Mouse (Mus musculus) ES-E14 (cell line): Measurements from ENCODE around the gene Tbce. TPM values are rescaled to one million over a fixed set of nuclear protein-coding genes. Genes with fewer than 3 reads are reported as not detected.
"Not testable (repeated sequence)": the region's sequence is repeated elsewhere in the genome, so short reads cannot be mapped to it uniquely, and the experiment has no call there.

Source experiments
- DNase-seq: peaks from one replicate; pipeline ENCODE4 v3.0.0-alpha.2; 2013; ENCODE audit warnings: low read depth, low spot score
- H3K27ac ChIP-seq: 2 replicates; pipeline ENCODE4 v1.5.1; 2012; ENCODE audit warnings: low read depth, mild to moderate bottlenecking, low read length, moderate library complexity, mixed read lengths; ENCODE audit not compliant: poor library complexity, insufficient read depth, severe bottlenecking
- H3K36me3 ChIP-seq: 2 replicates; pipeline ENCODE4 v1.6.1; 2012; ENCODE audit warnings: mild to moderate bottlenecking, low read length, moderate library complexity, mixed read lengths; ENCODE audit not compliant: control insufficient read depth, poor library complexity, insufficient read depth, severe bottlenecking
- H3K4me1 ChIP-seq, 2 experiments: fragments of 150-350 bp in 1 of 2; sonication (generic) in 1 of 2; 2 replicates each; pipeline ENCODE4 v1.6.1; 2012; ENCODE audit warnings: low read length in 2 of 2, mild to moderate bottlenecking in 1 of 2, mixed read lengths in 1 of 2; ENCODE audit not compliant: control insufficient read depth in 2 of 2, insufficient read depth in 2 of 2, poor library complexity in 1 of 2
- H3K4me3 ChIP-seq, 2 experiments: fragments of 150-350 bp in 1 of 2; sonication (generic) in 1 of 2; 2 replicates each; pipeline ENCODE4 v1.5.1; 2012; ENCODE audit warnings: low read length in 2 of 2, low read depth in 1 of 2, mild to moderate bottlenecking in 1 of 2, mixed read lengths in 1 of 2; ENCODE audit not compliant: insufficient read depth in 1 of 2, poor library complexity in 1 of 2, severe bottlenecking in 1 of 2
- H3K9ac ChIP-seq: 2 replicates; pipeline ENCODE4 v1.6.1; 2012; ENCODE audit warnings: low read depth, mild to moderate bottlenecking, low read length, mixed read lengths; ENCODE audit not compliant: poor library complexity, insufficient read depth, severe bottlenecking
- H3K9me3 ChIP-seq: fragments of 150-350 bp; sonication (generic); 2 replicates; pipeline ENCODE4 v1.6.1; 2012; ENCODE audit warnings: low read depth, mild to moderate bottlenecking, low read length; ENCODE audit not compliant: control insufficient read depth, insufficient read depth
- CHD2 ChIP-seq: IDR thresholded peaks from 2 replicates; pipeline ENCODE4 v1.6.1; 2014; ENCODE audit warnings: mild to moderate bottlenecking, low read depth, low read length, inconsistent platforms
- HCFC1 ChIP-seq: IDR thresholded peaks from 2 replicates; pipeline ENCODE4 v1.6.1; 2012; ENCODE audit warnings: low read length, inconsistent platforms, borderline replicate concordance; ENCODE audit not compliant: insufficient read depth
- MAFK ChIP-seq: IDR thresholded peaks from 2 replicates; pipeline ENCODE4 v1.6.1; 2014; ENCODE audit warnings: mild to moderate bottlenecking, low read depth, low read length, inconsistent platforms; ENCODE audit not compliant: insufficient read depth
- ZC3H11A ChIP-seq: IDR thresholded peaks from 2 replicates; pipeline ENCODE4 v1.6.1; 2012; ENCODE audit warnings: low read depth, mild to moderate bottlenecking, inconsistent platforms, low read length, borderline replicate concordance
- ZNF384 ChIP-seq: IDR thresholded peaks from 2 replicates; pipeline ENCODE4 v1.6.1; 2012; ENCODE audit warnings: low read depth, low read length, inconsistent platforms
- in situ Hi-C, 2 experiments: fragments of 600-800 bp; cut with MboI; formaldehyde crosslinking; loops; one replicate each; pipeline ENCODE4 v1.15.1; 2025; ENCODE audit warnings: low sequenced_read_pairs in 2 of 2, inconsistent platforms in 1 of 2; ENCODE audit not compliant: unreplicated experiment in 2 of 2
- total RNA-seq: library from RNA; depleted of rRNA; stranded (reverse); fragments of 300-350 nt; gene quantifications from 2 replicates; pipeline ENCODE4 v1.2.3, GENCODE M21; 2012

Gene Tbce
- total RNA-seq, 1 experiment: 32.1 TPM

- TF ChIP-seq MAFK (no peak), HCFC1 (no peak), ZNF384 (no peak), ZC3H11A (no peak), CHD2 (no peak)
- no peak overlapping the region for H3K27ac ChIP-seq
- H3K4me1 ChIP-seq: no peaks in the 10 kb centered on the region
- no peak overlapping the region for H3K9ac ChIP-seq
- peaks cover 27% of the 10 kb centered on the region for H3K36me3 ChIP-seq
- no peaks in the 10 kb centered on the region for H3K9me3 ChIP-seq
- DNase-seq: no peak
- in situ Hi-C loops: no loop called here
- no peak overlapping the region for H3K4me3 ChIP-seq
Measured at GRCm38 (mm10) chr13:13995046-13995445, 44.4 kb downstream of the Tbce start.

GRCm38 (mm10) chr13:13993041-13993440 lies 46.4 kb downstream of the Tbce start:
- TF ChIP-seq ZNF384 (no peak), MAFK (no peak), HCFC1 (no peak), CHD2 (no peak), ZC3H11A (no peak)
- Histone ChIP-seq H3K36me3 (peaks cover 27% of the 10 kb centered on the region), H3K9ac (no peak overlapping the region), H3K27ac (no peak overlapping the region), H3K4me1 (0 out of 4 replicates have a peak, but pooled peaks cover 0 to 2% of the 10 kb centered on the region in 2 experiments), H3K4me3 (no peak overlapping the region), H3K9me3 (no peaks in the 10 kb centered on the region)
- in situ Hi-C loops: no loop called here
- DNase-seq: no peak

GRCm38 (mm10) chr13:13990391-13990790 lies 49.0 kb downstream of the Tbce start:
- peaks cover 18% of the 10 kb centered on the region for H3K36me3 ChIP-seq
- in situ Hi-C loops: no loop called here
- DNase-seq: no peak

GRCm38 (mm10) chr13:13989135-13989534 lies 50.3 kb downstream of the Tbce start:
- TF ChIP-seq HCFC1 (no peak), ZNF384 (no peak), ZC3H11A (no peak), MAFK (no peak), CHD2 (no peak)
- DNase-seq: no peak
- Histone ChIP-seq H3K9ac (no peak overlapping the region), H3K27ac (no peak overlapping the region), H3K4me1 (0 out of 4 replicates have a peak, but pooled peaks cover 0 to 2% of the 10 kb centered on the region in 2 experiments), H3K36me3 (peaks cover 15% of the 10 kb centered on the region), H3K4me3 (no peak overlapping the region), H3K9me3 (no peaks in the 10 kb centered on the region)
- in situ Hi-C loops: no loop called here

More at GRCm38 (mm10) chr13:13990391-13990790, 49.0 kb downstream of the Tbce start:
- Histone ChIP-seq H3K4me3 (no peak overlapping the region), H3K27ac (no peak overlapping the region), H3K4me1 (0 out of 4 replicates have a peak, but pooled peaks cover 0 to 2% of the 10 kb centered on the region in 2 experiments), H3K9ac (no peak overlapping the region), H3K9me3 (no peaks in the 10 kb centered on the region)
- TF ChIP-seq MAFK: no peak
- TF ChIP-seq ZNF384: no peak
- no peak for TF ChIP-seq CHD2
- no peak for TF ChIP-seq ZC3H11A
- TF ChIP-seq HCFC1: no peak

GRCm38 (mm10) chr13:13983523-13983922 lies 55.9 kb downstream of the Tbce start:
- H3K36me3 ChIP-seq: peaks cover 9% of the 10 kb centered on the region

GRCm38 (mm10) chr13:13981842-13982241 lies 57.6 kb downstream of the Tbce start:
- H3K27ac ChIP-seq, in situ Hi-C loops, H3K36me3 ChIP-seq, DNase-seq, H3K9ac ChIP-seq, H3K4me1 ChIP-seq, H3K9me3 ChIP-seq, H3K4me3 ChIP-seq: not testable (repeated sequence)

More at GRCm38 (mm10) chr13:13983523-13983922, 55.9 kb downstream of the Tbce start:
- no peak for DNase-seq
- no peak overlapping the region for H3K9ac ChIP-seq
- H3K9me3 ChIP-seq: no peaks in the 10 kb centered on the region
- no peak overlapping the region for H3K4me3 ChIP-seq
- H3K4me1 ChIP-seq: peaks cover 0 to 3% of the 10 kb centered on the region in 2 experiments; a peak in 1 of 4 replicates
- in situ Hi-C loops: no loop called here
- no peak for TF ChIP-seq CHD2
- TF ChIP-seq ZC3H11A: no peak
- TF ChIP-seq MAFK: peak; percentile 53; the same call in 1 of the 2 replicates
- no peak overlapping the region for H3K27ac ChIP-seq
